Mouse (Mus musculus) lung, embryonic 16.5 days (tissue): ENCODE measurements at regions not wholly inside any gene's neighbourhood (a gene's known extent, or its start where the extent isn't known, plus 50 kb on each side); places are given as distances from the start of the nearest gene placed in this dataset.

ENCODE experiments used
- ATAC-seq: fragments of 200-750 bp; cut with Nextera tagmentation; 2 replicates; pipeline ENCODE4 v1.8.0; 2017; ENCODE audit warnings: low read depth, mild to moderate bottlenecking, moderate library complexity
- H3K27ac ChIP-seq: fragments of 300-500 bp; sonication (generic); 2 replicates; pipeline ENCODE4 v1.5.1; 2014; ENCODE audit warnings: mild to moderate bottlenecking, control low read depth, low read length
- H3K27me3 ChIP-seq: fragments of 300-500 bp; sonication (generic); 2 replicates; pipeline ENCODE4 v1.6.1; 2014; ENCODE audit warnings: low read depth, low read length, mixed read lengths; ENCODE audit not compliant: control insufficient read depth, insufficient read depth
- H3K36me3 ChIP-seq: fragments of 300-500 bp; sonication (generic); 2 replicates; pipeline ENCODE4 v1.6.1; 2014; ENCODE audit warnings: low read length; ENCODE audit not compliant: control insufficient read depth, insufficient read depth
- H3K4me1 ChIP-seq: fragments of 300-500 bp; sonication (generic); replicated peaks from 2 replicates; pipeline ENCODE4 v1.6.1; 2014; ENCODE audit warnings: low read length, mixed read lengths; ENCODE audit not compliant: control insufficient read depth, insufficient read depth
- H3K4me2 ChIP-seq: fragments of 300-500 bp; sonication (generic); 2 replicates; pipeline ENCODE4 v1.6.1; 2014; ENCODE audit warnings: low read depth, low read length, control low read depth
- H3K4me3 ChIP-seq: fragments of 300-500 bp; sonication (generic); 2 replicates; pipeline ENCODE4 v1.5.1; 2014; ENCODE audit warnings: mild to moderate bottlenecking, low read length, control low read depth
- H3K9ac ChIP-seq: fragments of 300-500 bp; sonication (generic); 2 replicates; pipeline ENCODE4 v1.6.1; 2014; ENCODE audit warnings: low read length, control low read depth
- H3K9me3 ChIP-seq: fragments of 300-500 bp; sonication (generic); 2 replicates; pipeline ENCODE4 v1.6.1; 2016; ENCODE audit warnings: low read length; ENCODE audit not compliant: control insufficient read depth
- WGBS: fragments of 180-500 bp; shearing (Covaris S2); extraction: QIAGEN DNeasy Blood & Tissue Kit; methylation state at CpG from one replicate; pipeline ENCODE4 v1.1.7; 2014; 5-methylcytosine and 5-hydroxymethylcytosine counted together

DNA sequence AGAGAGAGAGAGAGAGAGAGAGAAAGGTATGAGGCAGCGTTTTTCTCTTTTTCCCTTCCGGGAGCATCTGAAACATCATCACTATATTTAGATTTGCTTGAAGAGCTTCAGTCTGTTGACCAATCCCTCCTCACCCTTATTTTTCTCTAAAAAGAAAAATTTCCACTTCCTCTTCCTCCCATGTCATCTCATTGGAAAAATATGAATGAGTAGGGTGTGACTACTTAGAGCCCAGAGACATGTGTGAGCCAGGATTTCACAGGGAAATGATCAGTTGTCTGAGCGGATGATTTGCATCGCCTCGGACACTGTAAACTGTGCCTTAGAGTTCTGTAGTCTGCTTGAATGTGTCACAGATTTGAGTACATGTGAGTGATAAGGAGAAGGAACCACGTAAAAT lies 111.3 kb upstream of the Ptger4 start:
- Histone ChIP-seq H3K4me3 (no peak overlapping the region), H3K4me2 (no peak overlapping the region), H3K36me3 (no peaks in the 10 kb centered on the region), H3K9ac (no peak overlapping the region), H3K9me3 (no peaks in the 10 kb centered on the region), H3K27me3 (no peaks in the 10 kb centered on the region), H3K27ac (no peak overlapping the region), H3K4me1 (no peaks in the 10 kb centered on the region)
- no peak for ATAC-seq
- 84% methylated on average over 6 of the region's 6 CpGs for WGBS

GRCm38 (mm10) chr15:5354328-5354727 lies 110.3 kb upstream of the Ptger4 start:
- Histone ChIP-seq H3K4me1 (no peaks in the 10 kb centered on the region), H3K4me3 (no peak overlapping the region), H3K27ac (no peak overlapping the region), H3K36me3 (no peaks in the 10 kb centered on the region), H3K9me3 (no peaks in the 10 kb centered on the region), H3K27me3 (no peaks in the 10 kb centered on the region), H3K9ac (no peak overlapping the region), H3K4me2 (no peak overlapping the region)
- ATAC-seq = no peak
- WGBS = 63% methylated on average over 7 of the region's 7 CpGs

- no peak overlapping the region for H3K9ac ChIP-seq
- H3K9me3 ChIP-seq = no peaks in the 10 kb centered on the region
- ATAC-seq = no peak
- no peak overlapping the region for H3K27ac ChIP-seq
- H3K4me3 ChIP-seq = no peak overlapping the region
- WGBS = 83% methylated on average over 4 of the region's 4 CpGs
- H3K27me3 ChIP-seq = no peaks in the 10 kb centered on the region
- no peaks in the 10 kb centered on the region for H3K36me3 ChIP-seq
- no peaks in the 10 kb centered on the region for H3K4me1 ChIP-seq
- no peak overlapping the region for H3K4me2 ChIP-seq
Measured at GRCm38 (mm10) chr15:5348881-5349280, 104.9 kb upstream of the Ptger4 start.

DNA sequence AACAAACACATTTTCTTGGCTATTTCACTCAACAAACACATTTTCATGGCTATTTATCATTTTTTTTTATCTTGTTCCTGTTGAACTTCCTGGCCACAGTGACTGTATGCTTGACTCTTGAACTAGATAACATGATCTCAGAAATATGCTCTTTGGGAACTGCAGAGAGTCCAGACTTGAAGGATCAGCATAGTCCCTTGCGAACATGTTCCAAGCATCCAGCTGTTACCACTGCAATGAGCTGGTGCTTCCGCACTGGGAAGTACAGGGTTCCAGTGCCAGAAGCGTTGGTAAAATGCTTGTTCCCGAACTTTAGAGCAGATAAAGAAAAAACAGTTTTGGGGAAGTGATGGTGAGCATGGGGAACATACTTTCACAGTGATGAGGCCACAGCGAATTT lies 103.7 kb upstream of the Ptger4 start:
- Histone ChIP-seq H3K9me3 (no peaks in the 10 kb centered on the region), H3K36me3 (no peaks in the 10 kb centered on the region), H3K4me1 (no peaks in the 10 kb centered on the region), H3K27ac (no peak overlapping the region), H3K4me2 (no peak overlapping the region), H3K9ac (no peak overlapping the region), H3K4me3 (no peak overlapping the region), H3K27me3 (no peaks in the 10 kb centered on the region)
- WGBS = 79% methylated on average over 5 of the region's 5 CpGs
- no peak for ATAC-seq

DNA sequence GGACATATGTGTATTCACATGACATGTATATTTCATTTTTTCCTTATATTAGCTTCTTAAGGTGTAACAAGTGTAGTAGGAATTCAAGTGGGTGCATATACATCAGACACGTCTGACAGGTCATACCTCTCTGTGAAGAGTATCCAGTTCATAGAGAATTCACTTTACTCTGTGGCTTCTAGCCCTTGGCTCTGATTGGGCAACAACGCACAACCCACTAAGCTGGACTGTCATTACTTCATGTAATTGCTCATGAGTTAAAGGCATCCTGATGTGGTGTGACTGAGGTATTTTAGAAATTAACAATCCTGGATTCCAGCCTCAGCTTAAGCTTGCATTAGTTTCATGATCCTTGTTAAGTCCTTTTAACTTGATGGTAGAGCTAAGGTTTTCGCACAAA lies 103.0 kb upstream of the Ptger4 start:
- no peaks in the 10 kb centered on the region for H3K27me3 ChIP-seq
- WGBS = 88% methylated on average over 3 of the region's 3 CpGs
- ATAC-seq = no peak
- no peak overlapping the region for H3K4me2 ChIP-seq
- no peaks in the 10 kb centered on the region for H3K9me3 ChIP-seq
- no peaks in the 10 kb centered on the region for H3K36me3 ChIP-seq
- H3K4me1 ChIP-seq = no peaks in the 10 kb centered on the region
- no peak overlapping the region for H3K27ac ChIP-seq
- H3K9ac ChIP-seq = no peak overlapping the region
- H3K4me3 ChIP-seq = no peak overlapping the region

GRCm38 (mm10) chr15:5343794-5344193 lies 99.8 kb upstream of the Ptger4 start:
- Histone ChIP-seq H3K4me2 (no peak overlapping the region), H3K4me3 (no peak overlapping the region), H3K27me3 (no peaks in the 10 kb centered on the region), H3K4me1 (no peaks in the 10 kb centered on the region), H3K9ac (no peak overlapping the region), H3K36me3 (no peaks in the 10 kb centered on the region), H3K9me3 (no peaks in the 10 kb centered on the region; the same call in 1 of the 2 replicates), H3K27ac (no peak overlapping the region)
- 43% methylated on average over 6 of the region's 6 CpGs for WGBS
- peak; percentile 83 for ATAC-seq

GRCm38 (mm10) chr15:5335528-5336268 lies 91.7 kb upstream of the Ptger4 start:
- Histone ChIP-seq H3K4me1 (no peaks in the 10 kb centered on the region), H3K36me3 (no peaks in the 10 kb centered on the region), H3K9me3 (no peaks in the 10 kb centered on the region; the same call in 1 of the 2 replicates), H3K9ac (no peak overlapping the region), H3K4me3 (no peak overlapping the region), H3K27me3 (no peaks in the 10 kb centered on the region), H3K27ac (no peak overlapping the region), H3K4me2 (no peak overlapping the region)
- ATAC-seq = no peak
- WGBS = 34% methylated on average over 6 of the region's 6 CpGs

DNA sequence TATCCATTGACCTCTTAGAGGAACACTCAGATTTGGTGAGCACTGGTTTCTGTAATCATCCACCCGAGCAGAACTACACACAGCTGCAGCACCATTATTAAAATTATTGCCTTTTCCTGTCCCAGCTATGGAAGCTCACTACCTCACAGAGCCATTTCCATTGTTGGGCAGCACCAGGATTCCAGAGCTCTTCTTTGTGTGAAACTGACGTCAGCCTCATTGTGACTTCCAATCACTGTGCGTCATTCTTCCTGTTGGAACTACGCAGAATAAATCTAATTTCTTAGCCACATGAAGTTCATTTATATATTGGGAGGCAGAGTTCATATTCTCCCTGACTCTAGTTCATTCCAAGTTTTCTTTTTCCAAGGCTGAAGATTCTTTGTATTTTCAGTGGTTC lies 83.0 kb upstream of the Ptger4 start:
- H3K9ac ChIP-seq = no peak overlapping the region
- H3K4me1 ChIP-seq = no peaks in the 10 kb centered on the region
- H3K4me2 ChIP-seq = no peak overlapping the region
- no peak for ATAC-seq
- H3K27me3 ChIP-seq = no peaks in the 10 kb centered on the region
- H3K36me3 ChIP-seq = no peaks in the 10 kb centered on the region
- H3K9me3 ChIP-seq = no peaks in the 10 kb centered on the region
- H3K27ac ChIP-seq = no peak overlapping the region
- no peak overlapping the region for H3K4me3 ChIP-seq
- 78% methylated on average over 4 of the region's 4 CpGs for WGBS

- no peak overlapping the region for H3K4me2 ChIP-seq
- H3K4me3 ChIP-seq = no peak overlapping the region
- no peak for ATAC-seq
- no peaks in the 10 kb centered on the region for H3K9me3 ChIP-seq
- no peak overlapping the region for H3K9ac ChIP-seq
- no peaks in the 10 kb centered on the region for H3K27me3 ChIP-seq
- H3K27ac ChIP-seq = no peak overlapping the region
- H3K36me3 ChIP-seq = no peaks in the 10 kb centered on the region
- H3K4me1 ChIP-seq = no peaks in the 10 kb centered on the region
Measured at GRCm38 (mm10) chr15:5321691-5322090, 77.7 kb upstream of the Ptger4 start.

DNA sequence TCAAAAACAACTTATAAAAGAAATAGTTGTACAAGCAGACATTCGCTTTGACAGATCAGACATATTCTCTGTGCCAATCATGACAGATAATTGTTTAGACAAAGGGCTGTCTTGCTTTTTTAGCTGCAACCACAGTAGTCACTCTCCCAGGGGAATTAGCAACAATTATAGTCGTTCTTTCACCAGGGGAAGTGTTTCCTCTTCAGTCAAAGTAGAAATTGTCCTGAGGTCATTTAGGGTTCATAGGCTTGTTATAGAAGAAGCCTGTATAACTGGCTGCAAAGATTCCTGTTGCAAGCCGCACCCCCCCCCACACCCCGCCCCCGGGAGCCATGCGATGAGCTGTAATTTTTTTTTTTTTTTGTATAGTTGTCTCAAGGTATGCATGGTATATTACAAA lies 68.2 kb upstream of the Ptger4 start:
- 69% methylated on average over 6 of the region's 6 CpGs for WGBS
- Histone ChIP-seq H3K4me3 (no peak overlapping the region), H3K4me2 (no peak overlapping the region), H3K27me3 (no peaks in the 10 kb centered on the region), H3K9me3 (no peaks in the 10 kb centered on the region), H3K9ac (no peak overlapping the region), H3K4me1 (no peaks in the 10 kb centered on the region), H3K27ac (no peak overlapping the region), H3K36me3 (no peaks in the 10 kb centered on the region)
- no peak for ATAC-seq
